In genomic region chr2:180657394-180658013, GRCm38 (mm10) we compare ENCODE assay signal across 8 mouse cellular contexts. TPM values are rescaled to one million over a fixed set of nuclear protein-coding genes. Genes with fewer than 3 reads are reported as not detected.
DNase-seq lines count a peak whose midpoint lies in the region; ATAC-seq and TF ChIP-seq lines count a peak whose summit lies in the region.

No protein-coding gene starts in this region.

- in situ Hi-C loops in ES-E14 (cut with MboI; ENCODE audit: low sequenced_read_pairs in 2 of 2, unreplicated experiment in 2 of 2), result no loop called here

- ATAC-seq in lung, embryonic 14.5 days (ENCODE audit: insufficient read depth), result peak; percentile 61

- H3K27ac ChIP-seq in ES-E14 (ENCODE audit: insufficient read depth, low read depth, low read length, poor library complexity, severe bottlenecking), result no peak overlapping the region
- H3K27ac ChIP-seq in forebrain, embryonic 10.5 days, result no peak overlapping the region
- no peak overlapping the region for H3K27ac ChIP-seq in lung, embryonic 14.5 days (ENCODE audit: low read depth)

- no peak overlapping the region for H3K4me3 ChIP-seq in ES-E14 (ENCODE audit: insufficient read depth in 1 of 2, low read depth in 1 of 2, low read length in 2 of 2, poor library complexity in 1 of 2, severe bottlenecking in 1 of 2)
- H3K4me3 ChIP-seq in forebrain, embryonic 10.5 days, result no peak overlapping the region
- H3K4me3 ChIP-seq in lung, embryonic 14.5 days (ENCODE audit: low read depth, low read length), result no peak overlapping the region

- peak; percentile 89 for DNase-seq in ES-E14 (ENCODE audit: low read depth, low spot score)
- DNase-seq in brain, adult 2 months (ENCODE audit: low read depth, low spot score), result peak; percentile 91
- peak; percentile 48 for DNase-seq in forebrain, embryonic 10.5 days (ENCODE audit: extremely low spot score, low spot score)
- peak; percentile 71 to 82 for DNase-seq in heart, postnatal 14 days
- peak; percentile 46 to 75 for DNase-seq in layer of hippocampus, adult 8-10 months (ENCODE audit: low spot score in 2 of 2)
- peak; percentile 92 for DNase-seq in lung, embryonic 14.5 days
- peak; percentile 56 for DNase-seq in ovary, postnatal 36 days (ENCODE audit: low spot score)
- DNase-seq in thymus, postnatal 25 days, result peak; percentile 67

- 78% methylated on average over 4 of the region's 4 CpGs for WGBS in forebrain, embryonic 10.5 days
- 69% methylated on average over 4 of the region's 4 CpGs for WGBS in lung, embryonic 14.5 days

- H3K9me3 ChIP-seq in ES-E14 (ENCODE audit: control insufficient read depth, insufficient read depth, low read depth, low read length), result no peaks in the 10 kb centered on the region
- H3K9me3 ChIP-seq in forebrain, embryonic 10.5 days, result no peaks in the 10 kb centered on the region
- H3K9me3 ChIP-seq in lung, embryonic 14.5 days (ENCODE audit: low read depth, low read length), result no peaks in the 10 kb centered on the region

- TF ChIP-seq CTCF in lung, embryonic 14.5 days (IDR thresholded peaks at IDR 0.05; ENCODE audit: low read depth), result peak; percentile 87

- intact Hi-C loops in heart, postnatal 14 days (cut with DNase I), result loop anchor here (2.0 kb wide), 1 partner anchor 87 kb away; no protein-coding TSS in a partner anchor

- no peak overlapping the region for H3K4me2 ChIP-seq in lung, embryonic 14.5 days

- no peak overlapping the region for H3K9ac ChIP-seq in ES-E14 (ENCODE audit: insufficient read depth, low read depth, low read length, poor library complexity, severe bottlenecking)
- no peak overlapping the region for H3K9ac ChIP-seq in lung, embryonic 14.5 days

- H3K4me1 ChIP-seq in ES-E14 (ENCODE audit: control insufficient read depth in 2 of 2, insufficient read depth in 2 of 2, low read length in 2 of 2, poor library complexity in 1 of 2), result peaks cover 0 to 6% of the 10 kb centered on the region in 2 experiments; a peak in 2 of 4 replicates
- H3K4me1 ChIP-seq in forebrain, embryonic 10.5 days, result peaks cover 30% of the 10 kb centered on the region
- H3K4me1 ChIP-seq in lung, embryonic 14.5 days (ENCODE audit: insufficient read depth), result no peaks in the 10 kb centered on the region

- H3K27me3 ChIP-seq in forebrain, embryonic 10.5 days (ENCODE audit: poor library complexity, severe bottlenecking), result 0 out of 2 replicates have a peak, but pooled peaks cover 3% of the 10 kb centered on the region
- H3K27me3 ChIP-seq in lung, embryonic 14.5 days (ENCODE audit: insufficient read depth, low read length), result no peaks in the 10 kb centered on the region

- peaks cover 20% of the 10 kb centered on the region for H3K36me3 ChIP-seq in ES-E14 (ENCODE audit: control insufficient read depth, insufficient read depth, low read length, poor library complexity, severe bottlenecking)
- peaks cover 29% of the 10 kb centered on the region for H3K36me3 ChIP-seq in forebrain, embryonic 10.5 days (replicated peaks)
- peaks cover 24% of the 10 kb centered on the region for H3K36me3 ChIP-seq in lung, embryonic 14.5 days (ENCODE audit: insufficient read depth)

TF ChIP-seq in ES-E14, 5 proteins besides CTCF, POLR2A, EP300 and RAD21:
- TF ChIP-seq ZNF384 (IDR thresholded peaks at IDR 0.05; ENCODE audit: low read depth, low read length), result no peak
- no peak for TF ChIP-seq CHD2 (IDR thresholded peaks at IDR 0.05; ENCODE audit: low read depth, low read length)
- TF ChIP-seq MAFK (IDR thresholded peaks at IDR 0.05; ENCODE audit: insufficient read depth, low read depth, low read length), result no peak
- no peak for TF ChIP-seq ZC3H11A (IDR thresholded peaks at IDR 0.05; ENCODE audit: borderline replicate concordance, low read depth, low read length)
- TF ChIP-seq HCFC1 (IDR thresholded peaks at IDR 0.05; ENCODE audit: borderline replicate concordance, insufficient read depth, low read length), result no peak

RNA-seq across cellular contexts. Expression of gene Tcfl5, which starts 15.0 kb away (rescaled TPM):
- 36.0 and 44.9 TPM in 2 replicates for total RNA-seq in ES-E14 (2012; rRNA removed)
- polyA plus RNA-seq in forebrain, embryonic 10.5 days (2016; fragmentation: Nextera tagmentation; extraction: Ambion mirVana), result 0.20 and 0.30 TPM in 2 replicates
- under 1 TPM in 1 of 2 experiments, not detected in 1; 0.12 TPM for total RNA-seq in heart, postnatal 14 days (2021)
- under 1 TPM; 0.20 to 0.45 (median 0.28) TPM for total RNA-seq in layer of hippocampus, adult 8-10 months (2022)
- polyA plus RNA-seq in lung, embryonic 14.5 days (2014; fragmentation: Nextera tagmentation; extraction: Ambion mirVana), result 0.14 and 0.17 TPM in 2 replicates

RNA-seq across cellular contexts. Expression of gene Dido1, which starts 52.3 kb away (rescaled TPM):
- 84.7 and 90.6 TPM in 2 replicates for total RNA-seq in ES-E14 (2012; rRNA removed)
- polyA plus RNA-seq in forebrain, embryonic 10.5 days (2016; fragmentation: Nextera tagmentation; extraction: Ambion mirVana), result 33.8 and 34.3 TPM in 2 replicates
- 10 to 100 TPM; 39.0 to 39.7 TPM for total RNA-seq in heart, postnatal 14 days (2021)
- total RNA-seq in layer of hippocampus, adult 8-10 months (2022), result 10 to 100 TPM; 55.2 to 63.2 (median 60.2) TPM
- polyA plus RNA-seq in lung, embryonic 14.5 days (2014; fragmentation: Nextera tagmentation; extraction: Ambion mirVana), result 34.1 and 36.0 TPM in 2 replicates

RNA-seq across cellular contexts. Expression of gene Gid8, which starts 52.4 kb away (rescaled TPM):
- total RNA-seq in ES-E14 (2012; rRNA removed), result 57.8 and 64.7 TPM in 2 replicates
- polyA plus RNA-seq in forebrain, embryonic 10.5 days (2016; fragmentation: Nextera tagmentation; extraction: Ambion mirVana), result 46.8 and 47.7 TPM in 2 replicates
- total RNA-seq in heart, postnatal 14 days (2021), result 10 to 100 TPM; 64.7 to 69.6 TPM
- total RNA-seq in layer of hippocampus, adult 8-10 months (2022), result 10 to 100 TPM; 57.7 to 66.1 (median 60.0) TPM
- 58.6 and 59.1 TPM in 2 replicates for polyA plus RNA-seq in lung, embryonic 14.5 days (2014; fragmentation: Nextera tagmentation; extraction: Ambion mirVana)

RNA-seq across cellular contexts. Expression of gene Col9a3, which starts 59.9 kb away (rescaled TPM):
- 5.4 and 7.9 TPM in 2 replicates for total RNA-seq in ES-E14 (2012; rRNA removed)
- 3.6 and 3.7 TPM in 2 replicates for polyA plus RNA-seq in forebrain, embryonic 10.5 days (2016; fragmentation: Nextera tagmentation; extraction: Ambion mirVana)
- total RNA-seq in heart, postnatal 14 days (2021), result under 1 TPM; 0.46 to 0.50 TPM
- total RNA-seq in layer of hippocampus, adult 8-10 months (2022), result 10 to 100 TPM in 2 of 4 experiments, 1 to 10 TPM in 2; 7.5 to 11.2 (median 9.4) TPM
- 24.2 and 29.0 TPM in 2 replicates for polyA plus RNA-seq in lung, embryonic 14.5 days (2014; fragmentation: Nextera tagmentation; extraction: Ambion mirVana)

Comparison
In these comparisons a context has a peak if more than half of its experiments do, and no peak if none do; other contexts are left out.
1. RNA of gene Tcfl5, which starts 15.0 kb away (total RNA-seq): 36.0 to 44.9 TPM in ES-E14; 0.20 to 0.45 TPM in layer of hippocampus, adult 8-10 months and 0.12 TPM in heart, postnatal 14 days; every median in the first group is over 10 times any median in the second.
2. Peak in every context shown above with its lines, with median percentiles within 50 percentile points of each other: DNase-seq.